Mouse (Mus musculus) embryo, embryonic 11 days (tissue): ENCODE results near the gene Inip.
A peak's percentile ranks its signal among the peaks of the same experiment; 100 is the strongest.

ENCODE experiments used
- DNase-seq: peaks from one replicate; pipeline ENCODE4 v3.0.0-alpha.2; 2015

The Inip gene

GRCm38 (mm10) chr4:59801489-59801888, at the start of gene Inip:
Gene Inip (minus strand): TSS chr4:59801589.
- no peak for DNase-seq

GRCm38 (mm10) chr4:59850181-59850580, 48.8 kb upstream of the Inip start:
- DNase-seq, result peak; percentile 76

GRCm38 (mm10) chr4:59847447-59847846, 46.1 kb upstream of the Inip start:
- no peak for DNase-seq

GRCm38 (mm10) chr4:59845245-59845637, 43.9 kb upstream of the Inip start:
- DNase-seq, result no peak

GRCm38 (mm10) chr4:59844460-59845244, 43.3 kb upstream of the Inip start:
- no peak for DNase-seq

GRCm38 (mm10) chr4:59837659-59838058, 36.3 kb upstream of the Inip start:
- no peak for DNase-seq

- no peak for DNase-seq
Measured at GRCm38 (mm10) chr4:59832810-59833209, 31.4 kb upstream of the Inip start.

- no peak for DNase-seq
Measured at GRCm38 (mm10) chr4:59831038-59831437, 29.6 kb upstream of the Inip start.

GRCm38 (mm10) chr4:59829072-59829471, 27.7 kb upstream of the Inip start:
- no peak for DNase-seq

- DNase-seq, result no peak
Measured at GRCm38 (mm10) chr4:59826381-59826780, 25.0 kb upstream of the Inip start.

GRCm38 (mm10) chr4:59825634-59826033, 24.2 kb upstream of the Inip start:
- no peak for DNase-seq

GRCm38 (mm10) chr4:59824860-59825259, 23.5 kb upstream of the Inip start:
- DNase-seq, result no peak

GRCm38 (mm10) chr4:59823470-59823869, 22.1 kb upstream of the Inip start:
- peak; percentile 37 for DNase-seq

GRCm38 (mm10) chr4:59822119-59822518, 20.7 kb upstream of the Inip start:
- no peak for DNase-seq

GRCm38 (mm10) chr4:59821516-59821915, 20.1 kb upstream of the Inip start:
- DNase-seq, result no peak

- peak; percentile 31 for DNase-seq
Measured at GRCm38 (mm10) chr4:59819477-59820022, 18.2 kb upstream of the Inip start.

- no peak for DNase-seq
Measured at GRCm38 (mm10) chr4:59819054-59819472, 17.7 kb upstream of the Inip start.

GRCm38 (mm10) chr4:59818498-59818897, 17.1 kb upstream of the Inip start:
- no peak for DNase-seq

GRCm38 (mm10) chr4:59817790-59818189, 16.4 kb upstream of the Inip start:
- no peak for DNase-seq

- no peak for DNase-seq
Measured at GRCm38 (mm10) chr4:59816477-59816876, 15.1 kb upstream of the Inip start.

- no peak for DNase-seq
Measured at GRCm38 (mm10) chr4:59816016-59816415, 14.6 kb upstream of the Inip start.

GRCm38 (mm10) chr4:59815121-59815810, 13.9 kb upstream of the Inip start:
- no peak for DNase-seq

- no peak for DNase-seq
Measured at GRCm38 (mm10) chr4:59814094-59814493, 12.7 kb upstream of the Inip start.

GRCm38 (mm10) chr4:59808396-59808795, 7.0 kb upstream of the Inip start:
- DNase-seq, result no peak
